Mouse (Mus musculus) cortical plate, adult 2 months (tissue): Measurements from ENCODE around the gene Arl16. TPM values are rescaled to one million over a fixed set of nuclear protein-coding genes. Genes with fewer than 3 reads are reported as not detected.
"Not testable (repeated sequence)": the region's sequence is repeated elsewhere in the genome, so short reads cannot be mapped to it uniquely, and the experiment has no call there.

Experiments
- H3K27ac ChIP-seq: fragments of 200-500 bp; 2 replicates; pipeline ENCODE4 v1.5.1; 2012; ENCODE audit warnings: low read length, control low read depth, inconsistent platforms; ENCODE audit not compliant: insufficient read depth
- H3K4me1 ChIP-seq: fragments of 200-500 bp; 2 replicates; pipeline ENCODE4 v1.6.1; 2011; ENCODE audit warnings: low read length; ENCODE audit not compliant: control insufficient read depth, insufficient read depth
- H3K4me3 ChIP-seq: fragments of 200-500 bp; 2 replicates; pipeline ENCODE4 v1.5.1; 2011; ENCODE audit warnings: mild to moderate bottlenecking, low read length, control low read depth; ENCODE audit not compliant: insufficient read depth
- CTCF ChIP-seq: fragments of 200-500 bp; IDR thresholded peaks from 2 replicates; pipeline ENCODE4 v1.5.1; 2011; ENCODE audit warnings: mild to moderate bottlenecking, control low read depth, low read length; ENCODE audit not compliant: insufficient read depth; ENCODE audit errors: extremely low read depth
- POLR2A ChIP-seq: fragments of 200-500 bp; IDR thresholded peaks from 2 replicates; pipeline ENCODE4 v1.6.1; 2011; ENCODE audit warnings: mild to moderate bottlenecking, low read length, control low read depth; ENCODE audit not compliant: insufficient read depth; ENCODE audit errors: extremely low read depth
- polyA plus RNA-seq: library from polyadenylated mRNA; depleted of rRNA; stranded (reverse); fragments of >200 nt; gene quantifications from 2 replicates; pipeline ENCODE4 v1.2.3, GENCODE M21; 2012; rRNA removed

The Arl16 gene
- 46.0 and 46.2 TPM in 2 replicates for polyA plus RNA-seq

DNA sequence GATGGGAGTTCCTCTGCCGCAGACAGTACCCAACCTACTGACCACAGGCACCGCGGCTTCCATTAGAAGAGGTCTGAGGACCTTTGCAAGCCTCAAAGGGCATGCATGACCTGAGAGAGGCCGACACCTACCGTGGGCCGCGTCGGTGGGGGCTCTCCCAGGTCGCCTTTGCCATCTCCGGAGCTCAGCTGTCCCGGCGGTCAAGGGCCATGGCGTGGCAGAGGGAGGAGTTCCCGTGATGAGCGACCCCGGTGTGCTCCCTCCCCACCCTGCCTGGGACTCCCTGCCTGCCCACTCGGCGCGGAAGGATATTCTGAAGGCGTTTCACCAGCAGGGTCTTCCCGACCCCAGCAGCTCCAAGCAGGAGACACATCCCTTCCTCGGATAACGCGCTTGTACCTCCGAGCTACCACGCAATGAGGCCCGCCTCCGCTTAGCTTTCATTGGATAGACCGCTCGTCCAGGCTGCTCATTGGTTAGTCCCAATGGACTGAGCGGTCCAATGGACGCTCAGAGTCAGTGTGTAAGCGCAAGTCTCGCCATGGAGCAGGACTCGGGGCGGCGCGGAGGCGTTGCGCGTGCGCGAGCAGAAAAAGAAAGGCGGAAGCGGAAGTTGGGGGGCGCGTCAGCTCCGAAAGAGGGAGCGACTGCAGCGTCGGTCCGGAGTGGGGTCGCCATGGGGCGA, at the start of gene Arl16:
Gene Arl16, minus strand, starts transcription at position 557 of the 685 bp plus-strand sequence.
- TF ChIP-seq POLR2A, result peak; percentile 96
- no peak for TF ChIP-seq CTCF
- Histone ChIP-seq H3K4me3 (peak within 1 kb of the TSS; percentile 74), H3K4me1 (peaks cover 2% of the 10 kb centered on the region; the same call in 1 of the 2 replicates), H3K27ac (no peak within 1 kb of the TSS)

DNA sequence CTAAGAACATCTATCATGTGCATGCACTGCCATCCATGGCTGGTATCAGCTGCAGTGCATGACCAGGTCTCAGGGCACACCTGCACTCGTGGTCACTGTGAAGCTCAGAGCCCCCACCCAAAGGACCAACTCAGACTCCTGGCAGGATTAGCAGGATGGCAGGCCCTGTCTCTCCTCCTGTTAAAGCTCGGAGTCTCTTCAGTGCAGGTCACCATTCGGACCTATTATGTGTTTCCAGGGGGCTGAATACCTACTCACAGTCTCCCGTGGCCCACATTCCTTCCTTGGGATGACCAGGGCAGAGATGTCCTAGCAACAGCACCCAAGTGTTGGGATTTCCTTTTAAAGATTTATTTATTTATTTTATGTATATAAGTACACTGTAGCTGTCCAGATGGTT, 49.7 kb upstream of the Arl16 start:
- Histone ChIP-seq H3K27ac (no peak overlapping the region), H3K4me3 (no peak overlapping the region), H3K4me1 (peaks cover 4% of the 10 kb centered on the region; the same call in 1 of the 2 replicates)
- TF ChIP-seq CTCF (no peak), POLR2A (no peak)

DNA sequence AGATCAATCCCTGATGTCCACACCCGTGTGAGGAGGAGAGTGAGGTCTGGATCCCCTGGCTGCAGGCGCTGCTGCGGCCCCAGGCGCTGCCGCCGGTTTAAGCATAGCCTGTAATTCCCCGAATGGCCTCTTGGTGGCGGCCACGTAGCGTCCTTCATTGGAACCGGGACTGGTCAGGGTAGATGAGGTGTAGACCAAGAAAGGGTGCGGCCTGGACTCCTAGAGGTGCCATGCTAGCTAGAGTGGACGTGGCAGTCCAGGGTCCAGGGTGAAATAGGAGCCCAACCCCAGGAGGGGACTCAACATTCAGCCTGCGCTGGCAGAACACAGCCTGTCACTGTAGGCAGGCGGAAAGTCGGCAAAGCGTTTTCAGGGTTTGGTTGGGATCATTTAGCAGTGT, 48.2 kb upstream of the Arl16 start:
- H3K4me3 ChIP-seq, result no peak overlapping the region
- no peak overlapping the region for H3K27ac ChIP-seq
- H3K4me1 ChIP-seq, result peaks cover 4% of the 10 kb centered on the region; the same call in 1 of the 2 replicates
- TF ChIP-seq POLR2A (no peak), CTCF (peak; percentile 94)

DNA sequence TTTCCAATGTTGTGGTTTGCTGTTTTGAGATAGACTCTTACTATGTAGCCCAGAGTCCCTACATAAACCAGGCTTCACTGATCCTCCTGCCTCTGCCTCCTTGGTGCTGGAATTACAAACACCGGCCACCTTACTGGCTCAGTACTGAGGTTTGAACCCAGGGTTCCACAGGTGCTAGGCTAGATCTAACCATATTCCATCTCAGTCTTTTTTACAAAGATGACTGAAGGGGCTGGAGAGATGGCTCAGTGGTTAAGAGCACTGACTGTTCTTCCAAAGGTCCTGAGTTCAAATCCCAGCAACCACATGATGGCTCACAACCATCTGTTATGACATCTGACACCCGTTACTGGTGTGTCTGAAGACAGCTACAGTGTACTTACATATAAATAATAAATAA, 46.9 kb upstream of the Arl16 start:
- H3K4me3 ChIP-seq, H3K27ac ChIP-seq, H3K4me1 ChIP-seq: not testable (repeated sequence)

DNA sequence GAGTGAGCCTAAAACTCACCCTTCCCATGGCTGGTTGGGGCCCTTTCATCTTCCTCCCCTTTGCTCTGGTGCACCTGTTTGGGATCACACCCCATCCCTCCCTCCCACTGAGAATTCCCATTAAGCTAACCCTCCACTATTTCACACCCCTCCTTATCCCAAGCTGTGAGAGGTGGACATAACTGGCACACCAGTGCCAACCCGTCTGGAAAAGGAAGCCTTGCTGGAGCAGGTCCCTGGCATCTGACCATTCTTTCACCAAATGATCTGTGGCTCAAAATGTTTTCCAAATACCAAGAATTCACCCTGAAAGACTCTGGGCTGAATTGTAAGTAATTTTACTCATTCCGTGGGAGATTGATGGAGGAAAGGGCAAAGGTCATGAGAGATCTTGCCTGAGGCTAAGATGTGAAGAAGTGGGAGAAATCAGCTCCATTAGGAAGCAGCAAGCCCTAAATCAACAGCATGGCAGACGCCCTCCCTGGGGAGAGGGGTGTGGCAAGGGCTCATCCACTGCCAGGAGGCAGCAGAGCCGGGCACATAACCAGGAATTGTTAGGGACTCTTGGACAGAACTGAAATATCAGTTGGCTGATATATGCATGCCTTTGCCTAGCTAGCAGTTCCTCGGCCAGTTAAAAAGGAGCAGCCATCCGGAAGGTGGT, 45.5 kb upstream of the Arl16 start:
- Histone ChIP-seq H3K4me1 (no peaks in the 10 kb centered on the region), H3K4me3 (no peak overlapping the region), H3K27ac (no peak overlapping the region)
- TF ChIP-seq CTCF (no peak), POLR2A (no peak)

DNA sequence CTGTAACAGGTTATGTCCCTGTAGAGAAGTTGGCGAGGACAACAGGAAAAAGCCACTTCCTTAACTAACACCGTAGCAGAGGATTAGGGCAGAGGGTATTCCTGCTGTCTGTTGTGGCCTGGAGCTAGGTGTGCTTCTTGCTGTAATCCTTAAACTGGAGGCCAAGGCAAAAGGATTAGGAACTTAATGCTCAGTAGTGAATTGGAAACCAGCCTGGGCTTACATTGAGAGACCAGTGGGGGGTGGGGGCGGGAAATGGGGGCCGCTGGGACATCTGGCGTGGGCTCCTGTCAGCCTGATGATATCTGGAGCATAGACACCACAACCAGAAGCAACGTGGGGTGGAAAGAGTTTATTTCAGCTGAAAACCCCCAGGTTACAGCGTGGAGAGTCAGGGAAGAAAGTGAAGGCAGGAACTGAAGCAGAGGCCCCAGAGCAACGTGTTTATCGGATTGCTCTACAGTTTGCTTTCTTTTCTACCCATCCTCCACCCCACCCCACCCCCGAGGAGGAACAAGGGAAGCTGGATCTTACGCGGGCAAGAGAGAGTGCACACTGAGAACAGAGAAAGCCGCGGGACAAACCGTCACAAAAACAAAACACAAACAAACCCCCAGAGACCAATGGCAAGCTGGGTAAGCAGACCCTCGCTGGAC, 43.1 kb upstream of the Arl16 start:
- TF ChIP-seq CTCF (no peak), POLR2A (no peak)
- H3K27ac ChIP-seq, result no peak overlapping the region
- H3K4me3 ChIP-seq, result no peak overlapping the region
- no peaks in the 10 kb centered on the region for H3K4me1 ChIP-seq

DNA sequence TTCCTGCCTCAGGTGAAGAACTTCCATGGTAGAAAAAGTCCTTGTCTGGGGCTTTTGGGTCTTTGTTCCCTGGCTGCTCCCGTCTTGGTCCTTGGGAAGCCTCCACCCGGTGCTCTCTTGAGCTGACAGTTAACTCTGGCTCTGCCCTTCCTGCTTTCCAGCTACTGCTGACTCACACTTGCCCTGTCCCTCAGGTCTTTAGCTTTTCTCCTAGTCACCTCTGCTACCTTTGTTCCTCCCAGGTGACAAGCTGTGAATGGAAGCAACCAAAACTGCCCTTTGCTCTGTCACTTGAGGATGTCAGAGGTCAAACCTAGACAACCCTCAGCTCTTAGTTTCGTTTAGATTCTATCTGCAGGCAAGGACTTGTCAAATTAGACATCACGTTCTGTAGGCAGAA, 42.5 kb upstream of the Arl16 start:
- Histone ChIP-seq H3K27ac (no peak overlapping the region), H3K4me3 (no peak overlapping the region), H3K4me1 (no peaks in the 10 kb centered on the region)
- TF ChIP-seq POLR2A (no peak), CTCF (no peak)

DNA sequence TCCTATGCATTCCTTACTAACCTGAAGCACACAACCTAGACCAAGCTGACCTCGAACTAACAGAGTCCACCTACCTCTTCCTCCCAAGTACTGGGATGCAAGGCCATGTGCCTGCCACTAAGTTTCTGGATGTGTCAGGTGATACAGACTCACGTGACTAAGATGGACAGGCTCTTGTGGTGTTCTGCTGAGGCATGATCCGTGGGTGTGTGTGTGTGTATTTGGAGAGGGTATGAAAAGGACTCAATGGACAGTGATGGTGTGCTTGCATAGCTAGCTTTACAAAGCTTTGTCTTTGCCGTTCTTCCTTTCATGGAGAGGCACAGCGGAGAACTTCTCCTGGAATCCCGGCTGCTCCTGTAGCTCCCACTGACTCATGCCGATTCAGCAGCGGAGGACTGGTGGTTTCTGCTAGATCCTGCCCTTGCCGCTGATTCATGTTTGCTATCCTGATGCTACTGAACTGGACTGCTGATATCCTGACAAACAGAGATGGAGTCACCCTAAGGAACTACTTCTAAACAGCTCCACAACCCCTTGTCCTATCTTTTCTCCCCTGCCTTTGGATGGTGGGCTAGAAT, 41.0 kb upstream of the Arl16 start:
- TF ChIP-seq CTCF, result no peak
- no peak for TF ChIP-seq POLR2A
- Histone ChIP-seq H3K27ac (no peak overlapping the region), H3K4me3 (no peak overlapping the region)

DNA sequence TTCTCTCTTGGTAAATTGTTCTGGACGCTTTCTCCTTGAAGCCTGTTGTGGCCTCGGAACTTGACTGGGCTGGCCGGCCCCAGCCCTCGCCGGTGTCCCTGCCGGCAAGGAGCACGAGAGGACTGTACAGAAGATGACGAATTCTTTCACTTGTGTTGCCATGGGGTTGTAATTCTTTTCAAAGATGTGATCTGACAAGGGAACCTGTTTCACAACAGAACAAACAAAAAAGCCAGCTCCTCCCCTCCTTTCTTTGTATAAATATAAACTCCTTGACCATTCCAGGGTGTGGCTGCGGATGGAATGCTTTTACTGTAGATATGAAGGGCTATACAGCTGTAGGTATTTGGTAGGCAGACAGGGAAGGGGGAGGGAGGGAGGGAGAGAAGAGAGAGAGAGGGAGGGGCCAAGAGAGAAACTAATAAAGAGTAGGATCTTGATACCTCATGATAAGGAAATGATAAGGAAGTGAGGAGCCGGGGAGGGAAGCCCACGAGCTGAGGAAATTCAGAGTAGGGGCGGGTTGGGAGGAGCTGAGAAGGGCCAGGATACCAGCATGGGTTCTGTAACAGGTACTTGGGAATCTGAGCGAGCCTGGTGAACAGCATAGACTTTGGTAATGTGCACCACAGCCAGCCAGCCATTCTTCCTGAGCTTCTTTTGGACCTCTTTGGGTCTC, 40.3 kb upstream of the Arl16 start:
- no peaks in the 10 kb centered on the region for H3K4me1 ChIP-seq
- H3K4me3 ChIP-seq, result no peak overlapping the region
- H3K27ac ChIP-seq, result no peak overlapping the region
- TF ChIP-seq POLR2A (no peak), CTCF (no peak)

More for the DNA sequence above, 41.0 kb upstream of the Arl16 start:
- H3K4me1 ChIP-seq, result no peaks in the 10 kb centered on the region

DNA sequence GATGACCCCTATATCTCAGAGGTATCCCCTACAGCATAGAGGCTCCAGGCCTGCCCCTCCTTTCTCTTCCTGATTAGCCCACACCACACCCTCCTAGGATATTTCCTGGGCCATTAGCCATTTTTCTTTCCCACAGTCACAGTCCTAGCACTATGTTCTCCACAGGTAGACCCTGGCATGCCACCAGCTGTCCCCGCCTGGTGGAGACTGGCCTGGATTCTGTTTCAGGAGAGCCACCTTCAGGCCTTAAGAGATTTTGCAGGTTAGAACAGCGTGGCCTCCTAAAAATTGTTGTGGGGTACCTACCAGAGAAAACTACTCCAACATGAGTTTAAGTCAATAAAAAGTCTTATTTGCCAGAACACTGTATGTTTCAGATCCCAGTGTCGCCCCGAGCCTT, 39.5 kb upstream of the Arl16 start:
- no peak for TF ChIP-seq POLR2A
- peak; percentile 28; the same call in 1 of the 2 replicates for TF ChIP-seq CTCF
- no peak overlapping the region for H3K27ac ChIP-seq
- no peak overlapping the region for H3K4me3 ChIP-seq
- no peaks in the 10 kb centered on the region for H3K4me1 ChIP-seq
